Mouse (Mus musculus) gonadal fat pad, adult 2 months (tissue): Measurements from ENCODE around the gene Ube2m. TPM values are rescaled to one million over a fixed set of nuclear protein-coding genes. Genes with fewer than 3 reads are reported as not detected.

Experiments used
- DNase-seq: peaks from one replicate; pipeline ENCODE4 v3.0.0-alpha.2; 2012; ENCODE audit warnings: low read depth
- polyA plus RNA-seq: library from polyadenylated mRNA; depleted of rRNA; stranded (reverse); fragments of >200 nt; gene quantifications from 2 replicates; pipeline ENCODE4 v1.2.3, GENCODE M21; 2012

The Ube2m gene
- polyA plus RNA-seq, 1 experiment, result 192 TPM

GRCm38 (mm10) chr7:13034148-13034977, 3.7 kb downstream of the Ube2m start, which contains the start of gene Chmp2a:
Gene Chmp2a (minus strand): TSS chr7:13034807.
- no peak for DNase-seq

DNA sequence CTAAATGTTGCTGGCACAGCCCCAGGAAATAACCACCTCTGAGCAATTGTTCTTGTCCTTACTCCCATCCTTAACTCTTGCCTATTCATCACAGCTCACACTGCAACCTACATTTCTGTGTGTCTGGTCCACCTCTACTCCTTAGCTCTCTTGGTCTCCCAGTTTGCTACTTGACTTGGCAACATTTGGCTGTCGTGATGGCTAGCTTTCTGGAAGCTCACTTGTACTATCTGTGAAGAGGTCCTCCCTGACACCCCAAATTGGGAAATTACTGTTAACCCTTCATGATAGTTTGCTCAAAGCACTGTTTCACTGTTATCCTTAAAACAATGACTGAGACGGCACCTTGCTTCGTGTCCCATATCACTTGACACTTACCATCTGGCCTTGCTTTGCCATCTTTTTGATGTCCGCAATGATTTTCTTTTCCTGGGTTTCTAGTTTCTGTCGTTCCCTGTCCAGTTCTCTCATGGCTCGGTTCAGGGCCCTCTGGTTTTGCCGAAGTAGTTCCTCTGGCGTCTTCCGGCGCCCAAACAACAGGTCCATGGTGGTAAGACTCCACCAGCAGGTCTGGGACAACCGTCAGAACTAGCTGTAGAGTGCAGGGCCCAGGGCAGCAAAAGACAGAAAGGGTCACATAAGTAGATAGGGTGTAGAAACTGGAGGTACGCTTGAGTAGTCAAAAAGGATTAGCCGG, 4.5 kb downstream of the Ube2m start:
- no peak for DNase-seq

GRCm38 (mm10) chr7:13032541-13032940, 5.5 kb downstream of the Ube2m start:
- DNase-seq, result no peak

GRCm38 (mm10) chr7:13031983-13032382, 6.1 kb downstream of the Ube2m start:
- no peak for DNase-seq

- DNase-seq, result no peak
Observed at GRCm38 (mm10) chr7:13031069-13031468, 7.0 kb downstream of the Ube2m start.

- DNase-seq, result no peak
Observed at GRCm38 (mm10) chr7:13028986-13029385, 9.1 kb downstream of the Ube2m start.

- DNase-seq, result no peak
Observed at GRCm38 (mm10) chr7:13025511-13026112, 12.5 kb downstream of the Ube2m start.

DNA sequence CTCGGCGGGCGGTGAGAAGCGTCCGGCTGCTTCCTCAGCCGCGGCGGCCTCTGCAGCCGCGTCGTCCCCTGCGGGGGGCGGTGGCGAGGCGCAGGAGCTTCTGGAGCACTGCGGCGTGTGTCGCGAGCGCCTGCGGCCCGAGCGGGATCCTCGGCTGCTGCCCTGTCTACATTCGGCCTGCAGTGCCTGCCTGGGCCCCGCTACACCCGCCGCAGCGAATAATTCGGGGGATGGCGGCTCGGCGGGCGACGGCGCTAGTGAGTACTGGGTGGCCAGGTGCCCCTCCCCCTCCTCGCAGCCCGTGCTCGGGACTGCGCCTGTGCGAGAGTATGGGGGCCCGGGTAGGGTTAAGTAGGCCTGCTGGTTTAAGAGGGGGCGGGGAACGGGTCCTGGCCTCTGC, 13.3 kb downstream of the Ube2m start:
- DNase-seq, result no peak

DNA sequence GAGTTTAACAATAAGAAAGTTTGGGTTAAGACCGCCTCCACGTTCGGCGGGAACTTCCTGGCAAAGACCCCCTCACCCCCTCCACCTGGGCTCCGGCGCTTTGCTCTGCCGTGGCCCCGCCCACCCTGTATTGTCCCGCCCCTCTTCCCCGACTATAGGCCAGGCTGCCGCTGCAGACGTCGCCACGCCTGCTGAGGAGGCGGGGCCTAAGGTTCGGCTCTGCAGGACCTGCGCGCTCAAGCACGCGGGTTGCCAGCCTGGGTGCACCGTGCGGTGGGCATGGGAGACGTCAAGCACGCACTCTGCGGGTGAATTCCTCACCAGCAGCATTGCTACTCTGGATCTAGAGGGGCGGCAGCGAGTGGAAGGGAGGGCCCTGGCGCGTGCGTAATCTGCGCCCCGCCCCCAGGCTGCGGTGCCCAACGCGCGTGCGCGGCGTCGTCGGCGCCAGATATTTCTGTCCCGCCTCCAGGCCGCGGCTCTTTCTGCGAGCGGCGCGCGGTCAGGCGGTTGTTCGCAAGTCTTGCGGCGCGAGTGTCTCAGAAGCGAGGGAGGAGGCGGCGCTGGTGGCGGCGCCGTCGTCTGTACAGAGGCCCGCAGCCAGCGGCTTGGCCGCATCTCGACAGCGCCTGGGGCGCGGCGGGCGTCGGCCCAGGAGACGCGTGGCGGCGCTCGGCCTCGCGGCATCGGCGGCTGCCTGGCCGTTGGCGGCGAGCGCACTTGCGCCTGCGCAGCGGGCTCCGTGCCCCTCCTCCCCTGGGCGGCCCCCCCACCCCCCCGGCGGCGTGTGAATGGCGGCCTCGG, 13.9 kb downstream of the Ube2m start:
- DNase-seq, result no peak

GRCm38 (mm10) chr7:13022773-13023535, 15.1 kb downstream of the Ube2m start:
- DNase-seq, result no peak

- DNase-seq, result no peak
Observed at GRCm38 (mm10) chr7:13015217-13015616, 22.9 kb downstream of the Ube2m start.

GRCm38 (mm10) chr7:13014275-13014839, 23.7 kb downstream of the Ube2m start:
- DNase-seq, result no peak

DNA sequence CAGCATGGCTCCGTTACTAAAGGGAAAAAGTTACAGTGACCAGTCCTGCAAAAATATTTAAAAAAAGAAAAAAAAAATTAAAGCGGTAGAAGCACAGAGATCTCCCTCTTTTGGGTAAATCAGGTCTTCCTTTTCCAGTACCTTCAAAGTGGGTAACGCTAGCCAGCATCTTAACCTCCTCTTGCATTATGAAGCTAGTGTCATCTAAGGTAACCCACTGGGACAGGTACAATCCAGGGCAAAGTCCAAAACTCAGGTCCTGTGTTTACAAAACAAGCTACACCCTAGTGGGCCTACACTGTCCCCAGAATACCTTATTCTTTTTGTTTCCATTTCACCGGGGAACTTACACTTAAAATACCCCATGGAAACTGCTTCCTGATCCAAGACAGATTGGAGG, 24.4 kb downstream of the Ube2m start:
- no peak for DNase-seq

GRCm38 (mm10) chr7:13010005-13010908, 27.8 kb downstream of the Ube2m start, which contains the start of gene Zbtb45:
Gene Zbtb45 (minus strand): TSS chr7:13010034.
- no peak for DNase-seq

GRCm38 (mm10) chr7:13009143-13010004, 28.7 kb downstream of the Ube2m start:
- no peak for DNase-seq

DNA sequence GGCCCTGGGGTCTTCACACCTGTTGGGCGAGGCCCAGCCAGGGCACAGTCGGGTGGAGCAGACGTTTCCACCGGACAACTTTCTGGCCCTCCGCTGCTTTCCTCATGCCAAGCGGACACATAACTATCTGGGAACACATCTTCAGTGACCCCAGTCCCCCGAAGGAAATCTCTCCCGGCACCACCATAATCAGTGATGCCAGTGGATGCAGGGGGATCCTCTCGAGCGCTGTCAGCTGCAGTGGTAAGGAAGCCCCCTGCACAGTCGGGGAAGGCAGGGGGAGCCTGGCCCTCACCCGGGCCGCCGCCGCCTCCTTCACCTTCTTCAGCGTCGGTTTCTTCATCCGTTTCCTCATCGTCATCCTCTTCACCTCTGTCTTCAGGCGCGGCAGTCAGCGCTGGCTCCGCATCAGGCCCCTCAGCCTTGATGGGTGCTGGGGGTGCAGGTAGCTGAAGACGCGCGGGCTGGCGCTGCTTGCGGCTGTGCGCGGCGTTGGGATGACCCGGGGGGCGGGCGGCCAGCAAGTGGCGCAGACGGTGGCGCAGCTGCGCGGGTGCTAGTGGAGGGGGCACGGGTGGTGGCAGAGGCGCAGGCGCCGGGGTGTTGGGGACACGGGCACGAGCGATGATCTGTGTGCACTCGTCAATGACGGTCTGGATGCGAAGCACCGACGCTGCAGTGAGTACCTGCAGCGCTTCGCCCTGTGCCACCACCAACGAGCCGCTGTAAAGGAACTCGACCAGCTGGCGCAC, 30.6 kb downstream of the Ube2m start:
- no peak for DNase-seq

GRCm38 (mm10) chr7:13006531-13006930, 31.5 kb downstream of the Ube2m start:
- no peak for DNase-seq

- DNase-seq, result no peak
Observed at GRCm38 (mm10) chr7:13006011-13006410, 32.1 kb downstream of the Ube2m start.
